Mouse (Mus musculus) B cell, adult 67 days (primary cell): ENCODE data around the gene Ttc38. TPM values are rescaled to one million over a fixed set of nuclear protein-coding genes. Genes with fewer than 3 reads are reported as not detected.

Experiments used
- total RNA-seq, 2 experiments: library from RNA; stranded (reverse); gene quantifications; 4 replicates each; pipeline ENCODE4 v1.2.4; 2023

Gene Ttc38
- total RNA-seq = 10 to 100 TPM; 18.2 to 20.0 TPM

GRCm38 (mm10) chr15:85831954-85832590 is at the start of gene Ttc38:
Gene Ttc38 (plus strand): TSS chr15:85832306.

GRCm38 (mm10) chr15:85811535-85812277 is 20.4 kb upstream of the Ttc38 start, which contains the start of gene Cdpf1:
Gene Cdpf1 (minus strand): TSS chr15:85811697.

DNA sequence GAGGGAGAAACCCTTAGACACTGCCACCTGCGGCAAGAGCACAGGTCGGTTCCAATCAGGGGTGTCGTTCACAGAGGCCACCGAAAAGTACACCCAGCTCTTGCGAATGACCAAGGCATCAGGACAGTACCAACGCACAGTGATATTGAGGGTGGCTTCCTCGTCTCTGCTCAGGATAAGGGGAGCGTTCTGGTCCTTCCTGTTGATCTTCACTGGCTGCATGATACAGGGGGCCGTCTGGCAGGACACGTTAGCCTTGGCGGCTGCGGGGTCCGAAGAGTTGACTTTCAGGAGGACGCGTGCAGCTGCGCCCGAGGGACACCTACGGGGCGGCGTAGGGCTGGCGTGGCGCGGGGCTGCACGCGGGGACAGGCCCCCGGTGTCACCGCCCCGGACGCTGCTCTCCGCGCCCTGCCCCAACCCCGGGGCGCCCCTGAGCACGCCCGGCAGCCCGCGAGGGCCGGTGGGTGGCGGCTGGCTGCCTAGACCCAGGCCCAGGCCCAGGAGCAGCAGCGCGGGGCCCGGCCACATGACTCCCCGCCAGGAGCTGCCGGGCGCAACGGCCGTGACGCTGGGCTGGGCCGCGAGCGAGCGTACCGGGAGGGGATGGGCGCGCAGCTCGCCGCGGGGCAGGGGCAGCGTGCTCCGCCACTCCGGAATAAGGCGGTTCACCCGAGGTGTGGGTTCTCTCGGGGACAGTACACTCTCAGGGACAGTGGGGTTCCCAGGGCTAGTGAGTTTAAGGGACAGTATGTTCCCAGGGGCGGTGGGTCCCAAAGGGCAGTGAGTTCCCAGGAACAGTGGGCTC is 10.7 kb upstream of the Ttc38 start, which contains the start of gene Pkdrej:
Gene Pkdrej (minus strand): TSS at position 532 of the 808 bp plus-strand sequence.

DNA sequence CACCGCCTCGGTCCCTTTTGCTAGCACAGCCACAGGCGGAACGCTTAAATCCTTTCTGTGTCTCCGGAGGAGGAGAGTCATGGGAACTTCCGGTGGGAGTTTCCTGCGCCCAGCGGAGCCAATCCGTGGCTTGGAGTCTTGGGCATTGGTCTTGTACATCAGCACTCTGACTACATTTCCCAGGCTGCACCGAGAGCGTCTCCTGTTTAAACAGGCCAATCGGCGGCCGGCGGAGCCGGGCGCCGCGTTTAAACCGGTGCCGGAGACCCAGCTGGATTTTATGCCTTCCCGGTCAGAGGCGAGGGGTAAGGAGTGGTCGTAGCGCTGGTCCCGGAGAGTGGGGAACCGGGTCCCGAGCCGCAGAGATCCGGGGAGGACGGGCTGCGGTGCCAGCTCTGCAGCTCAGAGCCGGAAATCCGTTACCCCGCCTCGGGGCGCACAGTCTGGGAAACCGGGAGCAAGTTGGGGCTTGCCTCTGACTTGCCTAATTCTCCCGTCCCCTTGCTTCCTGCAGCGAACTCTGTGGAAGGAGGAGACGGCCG is 27.5 kb downstream of the Ttc38 start, which contains the start of gene Gtse1:
Gene Gtse1 (plus strand): TSS at position 256 of the 542 bp plus-strand sequence.

DNA sequence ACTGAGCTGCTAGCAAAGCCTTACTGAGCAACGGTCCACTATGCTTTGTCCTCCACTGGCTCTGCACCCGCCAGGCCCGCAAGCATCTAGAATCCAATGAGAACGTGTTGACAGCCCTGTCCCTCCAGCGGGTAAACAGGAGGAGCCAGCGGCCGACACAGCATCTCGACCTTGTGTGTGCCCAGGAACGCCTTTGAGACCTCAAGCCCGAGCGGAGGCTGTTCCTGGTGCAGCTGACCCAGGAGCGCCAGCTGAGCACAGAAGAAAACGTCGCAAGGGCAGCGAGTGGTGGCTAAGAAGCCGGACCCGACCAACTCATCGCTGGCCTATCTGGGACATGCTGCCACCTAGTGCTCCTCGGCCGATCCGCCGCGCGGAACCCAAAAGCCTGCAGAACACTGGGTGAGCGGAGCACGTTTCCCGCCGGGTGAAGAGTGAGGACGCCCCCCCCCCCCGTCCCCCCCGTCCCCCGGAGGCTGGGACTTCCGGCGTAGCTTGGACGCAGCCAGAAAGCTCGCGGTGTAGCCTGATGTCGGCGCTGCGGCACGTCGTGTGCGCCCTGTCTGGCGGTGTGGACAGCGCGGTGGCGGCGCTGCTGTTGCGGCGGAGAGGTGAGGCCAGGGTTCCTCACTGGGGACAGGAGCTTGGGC is 46.9 kb downstream of the Ttc38 start, which contains the start of gene Trmu:
Gene Trmu (plus strand): TSS at position 465 of the 650 bp plus-strand sequence.

Other genes starting within 250 kb of the Ttc38 start
- gene Wnt7b, start 249.8 kb upstream of the Ttc38 start, total RNA-seq = not detected
- gene Ppara, start 97.3 kb upstream of the Ttc38 start, total RNA-seq = not detected
- 10 to 100 TPM; 14.8 to 16.3 TPM for gene Cdpf1, start 20.6 kb upstream of the Ttc38 start, total RNA-seq
- not detected for gene Pkdrej, start 10.6 kb upstream of the Ttc38 start, total RNA-seq
- 1 to 10 TPM; 2.1 to 2.4 TPM for gene Gtse1, start 27.4 kb downstream of the Ttc38 start, total RNA-seq
- 10 to 100 TPM; 31.1 to 59.0 TPM for gene Trmu, start 47.0 kb downstream of the Ttc38 start, total RNA-seq
- gene Celsr1, start 201.5 kb downstream of the Ttc38 start, total RNA-seq = under 1 TPM; 0.29 to 0.74 TPM
- 10 to 100 TPM; 56.4 to 56.6 TPM for gene Gramd4, start 225.4 kb downstream of the Ttc38 start, total RNA-seq